Mouse (Mus musculus) neural tube, embryonic 12.5 days (tissue): ENCODE results near the gene 4933402N03Rik. TPM values are rescaled to one million over a fixed set of nuclear protein-coding genes. Genes with fewer than 3 reads are reported as not detected.

Source experiments
- ATAC-seq: fragments of 200-750 bp; cut with Nextera tagmentation; 2 replicates; pipeline ENCODE4 v1.8.0; 2017; ENCODE audit warnings: low read depth, mild to moderate bottlenecking, moderate TSS enrichment, moderate library complexity; ENCODE audit not compliant: low FRiP score
- H3K27ac ChIP-seq: fragments of 300-500 bp; sonication (generic); 2 replicates; pipeline ENCODE4 v1.5.1; 2016
- H3K27me3 ChIP-seq: fragments of 300-500 bp; sonication (generic); replicated peaks from 2 replicates; pipeline ENCODE4 v1.6.1; 2016; ENCODE audit warnings: mild to moderate bottlenecking
- H3K36me3 ChIP-seq: fragments of 300-500 bp; sonication (generic); 2 replicates; pipeline ENCODE4 v1.6.1; 2016; ENCODE audit warnings: mild to moderate bottlenecking
- H3K4me1 ChIP-seq: fragments of 300-500 bp; sonication (generic); 2 replicates; pipeline ENCODE4 v1.6.1; 2016
- H3K4me2 ChIP-seq: fragments of 300-500 bp; sonication (generic); replicated peaks from 2 replicates; pipeline ENCODE4 v1.6.1; 2016; ENCODE audit warnings: mild to moderate bottlenecking
- H3K4me3 ChIP-seq: fragments of 300-500 bp; sonication (generic); 2 replicates; pipeline ENCODE4 v1.5.1; 2016
- H3K9ac ChIP-seq: fragments of 300-500 bp; sonication (generic); 2 replicates; pipeline ENCODE4 v1.6.1; 2016; ENCODE audit warnings: mild to moderate bottlenecking
- H3K9me3 ChIP-seq: fragments of 300-500 bp; sonication (generic); 2 replicates; pipeline ENCODE4 v1.6.1; 2016; ENCODE audit warnings: mild to moderate bottlenecking
- WGBS: fragments of 180-500 bp; shearing (Covaris S2); methylation state at CpG from one replicate; pipeline ENCODE4 v1.1.7; 2016; 5-methylcytosine and 5-hydroxymethylcytosine counted together
- polyA plus RNA-seq: library from polyadenylated mRNA; unstranded; fragments of >200 nt; fragmentation: Nextera tagmentation; extraction: Ambion mirVana; gene quantifications from 2 replicates; pipeline ENCODE4 v1.2.1, GENCODE M21; 2016

4933402N03Rik gene
- polyA plus RNA-seq, result not detected in 2 replicates

DNA sequence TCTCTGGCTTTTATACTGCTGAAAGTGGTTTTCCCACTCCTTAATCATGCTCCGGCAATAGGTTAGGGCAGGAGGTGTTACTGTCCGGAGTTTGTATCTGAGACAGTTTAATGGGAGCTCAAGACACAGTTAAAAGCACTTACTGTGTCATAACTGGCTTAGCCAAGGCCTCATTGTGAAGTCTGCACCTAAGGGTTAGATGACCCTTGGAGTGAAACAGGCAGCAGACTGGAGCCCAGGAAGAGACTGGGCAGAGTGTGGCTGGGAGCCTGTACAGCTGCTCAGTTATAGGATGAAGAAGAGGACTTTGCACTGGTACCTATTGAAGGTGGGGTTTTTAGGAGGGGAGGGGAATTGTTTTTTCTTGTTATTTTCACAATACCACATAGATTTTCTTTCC, at the start of gene 4933402N03Rik:
Gene 4933402N03Rik (minus strand): TSS at position 101 of the 400 bp plus-strand sequence.
- Histone ChIP-seq H3K9ac (no peak within 1 kb of the TSS), H3K27ac (no peak within 1 kb of the TSS), H3K36me3 (no peaks in the 10 kb centered on the region), H3K4me1 (no peaks in the 10 kb centered on the region), H3K4me2 (no peak within 1 kb of the TSS), H3K4me3 (no peak within 1 kb of the TSS), H3K27me3 (no peaks in the 10 kb centered on the region), H3K9me3 (no peaks in the 10 kb centered on the region)
- WGBS, result 95% methylated on average over 2 of the region's 2 CpGs
- ATAC-seq, result no peak

- no peaks in the 10 kb centered on the region for H3K9me3 ChIP-seq
- H3K4me2 ChIP-seq, result no peak overlapping the region
- no peak overlapping the region for H3K27ac ChIP-seq
- ATAC-seq, result no peak
- H3K4me1 ChIP-seq, result no peaks in the 10 kb centered on the region
- H3K36me3 ChIP-seq, result no peaks in the 10 kb centered on the region
- WGBS, result 97% methylated on average over 14 of the region's 14 CpGs
- no peaks in the 10 kb centered on the region for H3K27me3 ChIP-seq
- H3K4me3 ChIP-seq, result no peak overlapping the region
- no peak overlapping the region for H3K9ac ChIP-seq
Measured at GRCm38 (mm10) chr7:131187996-131188395, 41.9 kb upstream of the 4933402N03Rik start.

DNA sequence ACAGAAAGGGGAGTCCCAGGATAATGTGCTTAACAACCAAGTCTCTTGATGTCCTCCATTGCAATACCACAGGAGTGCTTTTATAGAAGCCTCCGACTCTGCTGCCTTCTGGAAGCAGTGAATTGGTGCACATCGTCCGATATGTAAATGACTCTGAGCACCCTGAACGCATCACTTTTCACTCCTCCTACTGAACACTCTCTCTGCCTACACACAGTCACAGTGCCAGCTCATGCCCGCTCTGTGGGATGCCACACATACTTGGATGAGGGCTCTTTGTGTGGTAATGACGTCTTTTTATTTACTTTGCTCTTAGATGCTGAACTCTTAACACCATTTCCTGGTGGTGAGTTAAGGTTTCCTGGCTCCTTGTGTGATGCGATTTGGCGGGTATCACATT, 40.9 kb upstream of the 4933402N03Rik start:
- Histone ChIP-seq H3K4me2 (no peak overlapping the region), H3K9ac (no peak overlapping the region), H3K9me3 (no peaks in the 10 kb centered on the region), H3K27me3 (no peaks in the 10 kb centered on the region), H3K4me1 (no peaks in the 10 kb centered on the region), H3K4me3 (no peak overlapping the region), H3K36me3 (no peaks in the 10 kb centered on the region), H3K27ac (no peak overlapping the region)
- ATAC-seq, result no peak
- 79% methylated on average over 8 of the region's 8 CpGs for WGBS

- WGBS, result 69% methylated on average over 8 of the region's 8 CpGs
- Histone ChIP-seq H3K36me3 (no peaks in the 10 kb centered on the region), H3K4me3 (no peak overlapping the region), H3K9me3 (no peaks in the 10 kb centered on the region), H3K4me2 (no peak overlapping the region), H3K9ac (no peak overlapping the region), H3K27ac (no peak overlapping the region), H3K27me3 (no peaks in the 10 kb centered on the region), H3K4me1 (no peaks in the 10 kb centered on the region)
- no peak for ATAC-seq
Measured at GRCm38 (mm10) chr7:131184339-131184738, 38.2 kb upstream of the 4933402N03Rik start.

- Histone ChIP-seq H3K4me1 (no peaks in the 10 kb centered on the region), H3K9me3 (no peaks in the 10 kb centered on the region), H3K4me2 (no peak overlapping the region), H3K4me3 (no peak overlapping the region), H3K9ac (no peak overlapping the region), H3K27ac (no peak overlapping the region), H3K36me3 (no peaks in the 10 kb centered on the region), H3K27me3 (no peaks in the 10 kb centered on the region)
- ATAC-seq, result no peak
- 39% methylated on average over 4 of the region's 4 CpGs for WGBS
Measured at GRCm38 (mm10) chr7:131182685-131183084, 36.6 kb upstream of the 4933402N03Rik start.

DNA sequence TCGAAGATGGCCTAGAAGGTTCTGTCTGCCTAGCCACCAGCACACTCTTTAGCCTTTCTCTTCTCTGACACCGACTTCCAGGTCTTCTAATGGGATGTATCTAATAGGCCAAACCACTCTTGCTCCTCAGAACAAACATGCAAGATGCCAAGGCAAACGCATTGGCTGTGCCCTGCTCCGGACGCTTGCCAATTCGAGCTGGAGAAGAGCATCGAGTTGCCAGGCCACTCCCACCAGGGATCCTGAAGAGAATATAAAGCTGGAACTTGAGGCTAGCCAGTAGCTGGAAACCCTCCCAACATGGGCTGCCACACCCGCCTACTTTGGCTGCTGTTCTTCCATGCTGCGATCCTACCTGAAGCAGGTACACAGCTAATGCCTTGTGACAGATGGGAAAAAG, 28.0 kb upstream of the 4933402N03Rik start, which contains the start of gene 5430419D17Rik:
Gene 5430419D17Rik (plus strand): TSS at position 282 of the 400 bp plus-strand sequence.
- no peak within 1 kb of the TSS for H3K4me2 ChIP-seq
- H3K9me3 ChIP-seq, result no peaks in the 10 kb centered on the region
- 87% methylated on average over 9 of the region's 9 CpGs for WGBS
- H3K36me3 ChIP-seq, result no peaks in the 10 kb centered on the region
- H3K27me3 ChIP-seq, result no peaks in the 10 kb centered on the region
- no peak within 1 kb of the TSS for H3K9ac ChIP-seq
- H3K4me1 ChIP-seq, result no peaks in the 10 kb centered on the region
- H3K27ac ChIP-seq, result no peak within 1 kb of the TSS
- no peak within 1 kb of the TSS for H3K4me3 ChIP-seq
- ATAC-seq, result no peak

GRCm38 (mm10) chr7:131169099-131169498, 23.0 kb upstream of the 4933402N03Rik start:
- Histone ChIP-seq H3K9ac (no peak overlapping the region), H3K36me3 (no peaks in the 10 kb centered on the region), H3K9me3 (no peaks in the 10 kb centered on the region), H3K27me3 (no peaks in the 10 kb centered on the region), H3K27ac (no peak overlapping the region), H3K4me2 (no peak overlapping the region), H3K4me1 (no peaks in the 10 kb centered on the region), H3K4me3 (no peak overlapping the region)
- no peak for ATAC-seq
- WGBS, result 59% methylated on average over 2 of the region's 2 CpGs

GRCm38 (mm10) chr7:131167771-131168170, 21.7 kb upstream of the 4933402N03Rik start:
- Histone ChIP-seq H3K4me1 (no peaks in the 10 kb centered on the region), H3K4me3 (no peak overlapping the region), H3K4me2 (no peak overlapping the region), H3K36me3 (no peaks in the 10 kb centered on the region), H3K9ac (no peak overlapping the region), H3K27ac (no peak overlapping the region), H3K9me3 (no peaks in the 10 kb centered on the region), H3K27me3 (no peaks in the 10 kb centered on the region)
- ATAC-seq, result no peak
- WGBS, result 81% methylated on average over 3 of the region's 3 CpGs

DNA sequence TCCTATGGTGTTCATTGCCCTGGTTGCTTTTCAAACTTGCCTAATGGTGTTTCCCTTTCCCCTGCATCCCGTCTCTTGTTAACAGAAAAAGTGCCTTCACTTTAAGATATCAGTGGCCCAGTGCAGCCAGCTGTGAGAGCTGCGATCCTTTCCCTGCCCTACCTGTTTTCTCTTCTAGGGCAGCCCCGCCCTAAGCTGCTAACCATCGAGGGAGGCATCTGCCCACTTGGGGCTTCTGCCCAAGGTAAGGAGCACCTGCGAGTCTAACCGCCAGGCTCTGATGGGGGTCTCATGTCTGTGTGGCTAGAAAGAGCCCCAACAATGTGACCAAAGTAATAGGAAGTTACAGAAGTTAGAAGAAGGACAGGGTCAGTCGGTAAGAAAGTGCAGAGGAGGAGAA, 16.1 kb upstream of the 4933402N03Rik start:
- WGBS, result 78% methylated on average over 7 of the region's 7 CpGs
- Histone ChIP-seq H3K27me3 (no peaks in the 10 kb centered on the region), H3K9ac (no peak overlapping the region), H3K27ac (no peak overlapping the region), H3K4me1 (no peaks in the 10 kb centered on the region), H3K36me3 (no peaks in the 10 kb centered on the region), H3K4me3 (no peak overlapping the region), H3K4me2 (no peak overlapping the region), H3K9me3 (no peaks in the 10 kb centered on the region)
- no peak for ATAC-seq

DNA sequence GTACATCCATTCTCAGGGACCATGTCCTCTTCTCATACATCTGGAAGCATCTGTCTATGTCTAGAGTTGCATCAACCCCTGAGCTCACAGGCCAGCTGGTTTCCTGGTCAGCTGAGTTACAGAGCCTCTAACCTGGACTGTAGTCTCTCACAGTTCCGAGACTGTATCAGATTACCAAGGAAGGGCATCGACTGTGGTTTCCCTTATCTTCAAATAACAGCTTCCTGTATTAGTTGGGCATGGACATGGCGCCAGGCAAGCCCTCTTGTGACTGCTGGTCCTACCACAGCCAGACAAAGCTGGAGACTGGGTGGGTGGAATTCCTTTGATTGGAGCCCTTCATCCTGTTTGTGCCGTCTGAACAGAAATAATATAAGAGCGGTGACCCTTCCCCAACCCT, 6.9 kb upstream of the 4933402N03Rik start:
- Histone ChIP-seq H3K4me2 (no peak overlapping the region), H3K27ac (no peak overlapping the region), H3K4me3 (no peak overlapping the region), H3K4me1 (no peaks in the 10 kb centered on the region), H3K9ac (no peak overlapping the region), H3K27me3 (no peaks in the 10 kb centered on the region), H3K9me3 (no peaks in the 10 kb centered on the region), H3K36me3 (no peaks in the 10 kb centered on the region)
- WGBS, result 85% methylated on average over 5 of the region's 5 CpGs
- no peak for ATAC-seq

- ATAC-seq, result no peak
- no peaks in the 10 kb centered on the region for H3K4me1 ChIP-seq
Measured at GRCm38 (mm10) chr7:131150179-131150578, 4.1 kb upstream of the 4933402N03Rik start.

GRCm38 (mm10) chr7:131133181-131133580, 12.9 kb downstream of the 4933402N03Rik start:
- ATAC-seq, result no peak
- Histone ChIP-seq H3K27ac (no peak overlapping the region), H3K36me3 (no peaks in the 10 kb centered on the region), H3K4me3 (no peak overlapping the region), H3K4me2 (no peak overlapping the region), H3K4me1 (no peaks in the 10 kb centered on the region), H3K9ac (no peak overlapping the region), H3K9me3 (no peaks in the 10 kb centered on the region), H3K27me3 (no peaks in the 10 kb centered on the region)
- WGBS, result 75% methylated on average over 3 of the region's 3 CpGs

More at GRCm38 (mm10) chr7:131150179-131150578, 4.1 kb upstream of the 4933402N03Rik start:
- H3K9me3 ChIP-seq, result no peaks in the 10 kb centered on the region
- H3K9ac ChIP-seq, result no peak overlapping the region
- 90% methylated on average over 3 of the region's 3 CpGs for WGBS
- H3K27ac ChIP-seq, result no peak overlapping the region
- no peak overlapping the region for H3K4me3 ChIP-seq
- no peak overlapping the region for H3K4me2 ChIP-seq
- H3K27me3 ChIP-seq, result no peaks in the 10 kb centered on the region
- H3K36me3 ChIP-seq, result no peaks in the 10 kb centered on the region

- no peak overlapping the region for H3K4me2 ChIP-seq
- no peak for ATAC-seq
- no peaks in the 10 kb centered on the region for H3K4me1 ChIP-seq
- no peaks in the 10 kb centered on the region for H3K27me3 ChIP-seq
- no peaks in the 10 kb centered on the region for H3K36me3 ChIP-seq
- no peak overlapping the region for H3K4me3 ChIP-seq
- 63% methylated on average over 12 of the region's 12 CpGs for WGBS
- H3K27ac ChIP-seq, result no peak overlapping the region
- H3K9ac ChIP-seq, result no peak overlapping the region
- no peaks in the 10 kb centered on the region for H3K9me3 ChIP-seq
Measured at GRCm38 (mm10) chr7:131130021-131130420, 16.1 kb downstream of the 4933402N03Rik start.
